Mouse (Mus musculus) CD4-positive, CD25-positive, alpha-beta regulatory T cell, adult 9 weeks (primary cell): ENCODE data around the gene Minpp1. TPM values are rescaled to one million over a fixed set of nuclear protein-coding genes. Genes with fewer than 3 reads are reported as not detected.

Experiments used
- polyA plus RNA-seq: library from polyadenylated mRNA; unstranded; fragments of 100-300 nt; shearing (Covaris generic); gene quantifications from one replicate; pipeline ENCODE4 v1.2.1, GENCODE M21; 2017

Gene Minpp1
- polyA plus RNA-seq, result 5.9 TPM

GRCm38 (mm10) chr19:32485681-32486105 is at the start of gene Minpp1:
Gene Minpp1 (plus strand): TSS chr19:32485769.

GRCm38 (mm10) chr19:32466478-32466877 is 19.1 kb upstream of the Minpp1 start, which contains the start of gene Rpl9-ps6:
Gene Rpl9-ps6 (minus strand): TSS chr19:32466578.

Other genes with a start within 250 kb of the Minpp1 start
- 49.0 TPM for gene Sgms1, start 96.1 kb upstream of the Minpp1 start, polyA plus RNA-seq
- 343 TPM for gene Rpl9-ps6, start 19.2 kb upstream of the Minpp1 start, polyA plus RNA-seq
- gene Papss2, start 110.0 kb downstream of the Minpp1 start, polyA plus RNA-seq, result 0.31 TPM